Mouse (Mus musculus) spleen, adult 18-20 months (tissue): Measurements from ENCODE around the gene Mmp2.
"Not testable (repeated sequence)": the region's sequence is repeated elsewhere in the genome, so short reads cannot be mapped to it uniquely, and the experiment has no call there.

Experiments used
- DNase-seq, 2 experiments: peaks; one replicate each; pipeline ENCODE4 v3.0.0; 2022; ENCODE audit warnings: mixed read lengths in 2 of 2

Mmp2 gene

DNA sequence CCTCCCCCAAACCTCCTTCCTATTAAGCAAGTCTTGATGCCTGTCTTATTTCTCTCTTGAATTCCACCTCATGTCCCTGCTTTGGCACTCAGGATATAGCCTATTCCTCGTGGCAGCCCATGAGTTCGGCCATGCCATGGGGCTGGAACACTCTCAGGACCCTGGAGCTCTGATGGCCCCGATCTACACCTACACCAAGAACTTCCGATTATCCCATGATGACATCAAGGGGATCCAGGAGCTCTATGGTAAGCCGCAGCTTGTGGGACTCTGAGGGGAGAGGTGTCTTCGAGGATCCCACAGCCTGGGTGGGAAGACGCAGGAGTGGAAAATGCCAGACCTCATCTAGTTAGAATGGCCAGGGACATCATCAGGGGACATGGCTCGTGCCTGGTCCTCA is 12.1 kb downstream of the Mmp2 start:
- DNase-seq, result no peak

DNA sequence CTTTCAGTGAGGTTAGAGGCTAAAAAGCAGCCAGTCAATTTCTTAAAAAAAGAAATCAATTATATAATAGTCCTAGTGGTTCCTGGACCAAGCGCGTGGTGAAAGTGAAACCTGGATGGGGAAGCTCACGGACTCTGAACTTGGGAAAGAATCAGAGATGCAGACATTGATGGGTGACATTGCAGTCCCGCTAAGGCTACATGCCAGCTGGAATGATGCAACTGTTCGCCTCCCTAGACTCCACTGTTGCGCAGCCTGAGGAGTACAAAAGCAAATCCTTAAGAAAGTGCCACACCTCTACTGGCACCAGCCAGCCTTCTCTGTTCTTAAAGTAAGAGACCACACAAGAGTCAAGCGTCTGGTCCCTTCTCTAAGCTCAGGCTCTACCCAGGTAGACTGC is 12.8 kb downstream of the Mmp2 start:
- DNase-seq, result no peak

DNA sequence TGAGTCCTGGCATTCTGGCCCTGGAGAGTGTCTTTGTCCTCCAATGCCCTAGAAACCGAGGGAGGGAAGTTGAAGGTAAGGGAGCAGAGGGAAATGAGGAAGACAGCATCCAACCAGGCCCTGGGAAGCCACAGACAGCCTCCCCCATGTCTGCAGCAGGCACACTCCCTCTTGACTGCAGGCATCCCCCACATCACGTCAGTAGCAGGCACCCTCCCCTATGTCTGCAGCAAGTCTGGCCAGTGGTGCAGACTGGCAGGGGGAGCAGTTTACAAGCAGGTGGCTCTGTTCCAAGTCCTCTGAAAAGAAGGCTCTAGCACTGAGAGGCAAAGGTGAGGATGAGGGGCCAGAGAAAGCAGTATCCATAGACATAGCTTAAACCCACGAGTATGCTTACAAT is 19.6 kb downstream of the Mmp2 start:
- no peak for DNase-seq

DNA sequence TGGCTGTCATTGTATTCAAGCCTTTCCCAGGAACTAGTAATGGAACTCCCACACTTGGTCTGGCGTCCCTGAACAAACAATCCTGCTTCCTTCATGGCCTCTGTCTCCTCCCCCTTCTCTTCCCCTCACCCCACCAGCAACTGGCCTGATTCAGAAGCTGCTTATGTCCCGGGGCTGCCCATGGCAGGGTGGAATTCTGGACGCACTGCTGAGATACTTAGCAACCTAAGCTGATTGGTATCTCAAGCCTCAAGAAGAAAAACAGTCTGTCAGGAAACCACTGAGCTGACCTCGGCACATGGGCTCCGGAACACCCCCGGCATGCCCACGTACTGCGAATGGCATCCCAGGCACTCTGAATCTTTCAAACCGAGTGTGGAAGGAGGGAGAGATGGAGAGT is 20.2 kb downstream of the Mmp2 start:
- no peak for DNase-seq

DNA sequence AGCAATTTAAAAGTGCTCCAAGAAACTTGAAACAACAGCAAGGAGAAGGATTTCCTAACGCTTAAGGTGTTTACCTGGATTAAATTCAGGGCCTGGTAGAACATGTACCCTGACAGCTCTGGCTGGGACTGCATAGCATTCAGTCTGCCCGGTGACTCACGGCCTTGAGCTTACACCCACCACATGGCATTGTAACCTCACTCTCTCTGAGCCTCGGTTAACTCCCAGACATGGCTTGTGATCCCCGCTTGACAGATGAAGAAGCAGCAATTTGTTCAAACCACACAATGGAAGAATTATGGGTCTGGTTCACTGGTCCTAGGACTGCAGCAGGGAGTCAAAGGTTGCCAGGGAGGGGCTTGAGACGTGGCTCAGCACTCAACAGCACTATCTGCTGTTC is 22.2 kb downstream of the Mmp2 start:
- DNase-seq, result no peak

DNA sequence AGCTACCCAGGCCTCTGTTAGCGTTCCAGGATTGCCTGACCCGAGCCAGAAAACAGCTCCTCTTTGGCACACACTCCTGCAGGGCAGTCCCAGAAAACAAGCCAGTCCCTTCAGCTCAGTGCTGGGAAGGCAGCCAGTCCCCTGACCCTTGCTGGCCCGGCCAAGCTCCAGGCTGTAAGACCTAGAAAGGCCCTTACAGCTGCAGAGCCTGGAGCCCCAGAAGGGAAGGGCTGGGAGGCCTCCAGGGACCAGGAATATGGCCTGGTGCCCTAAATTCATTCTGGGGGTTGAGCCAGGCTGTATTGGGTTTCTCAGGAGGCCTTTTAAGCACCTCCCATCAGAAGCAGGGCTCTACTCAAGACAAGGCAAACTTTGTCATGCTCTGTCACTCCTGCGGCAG is 23.1 kb downstream of the Mmp2 start:
- no peak for DNase-seq

DNA sequence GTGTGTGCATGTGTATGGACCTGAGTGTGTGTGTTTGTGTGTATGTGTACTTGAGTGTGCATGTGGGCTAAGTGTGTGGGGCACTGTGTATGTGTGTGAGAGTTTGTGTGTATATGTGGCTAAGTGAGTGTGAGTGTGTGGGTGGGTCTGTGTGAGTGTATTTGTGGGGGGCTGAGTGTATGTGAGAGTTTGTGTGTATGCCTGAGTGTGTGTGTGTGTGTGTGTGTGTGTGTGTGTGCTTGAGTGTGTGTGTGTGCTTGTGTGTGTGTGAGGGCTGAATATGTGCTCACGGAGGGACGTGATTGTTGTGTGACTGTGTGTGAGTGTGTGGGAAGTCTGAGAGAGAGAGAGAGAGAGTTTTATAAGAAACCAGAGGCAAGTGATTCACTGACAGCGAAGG is 24.3 kb downstream of the Mmp2 start:
- DNase-seq, result no peak

DNA sequence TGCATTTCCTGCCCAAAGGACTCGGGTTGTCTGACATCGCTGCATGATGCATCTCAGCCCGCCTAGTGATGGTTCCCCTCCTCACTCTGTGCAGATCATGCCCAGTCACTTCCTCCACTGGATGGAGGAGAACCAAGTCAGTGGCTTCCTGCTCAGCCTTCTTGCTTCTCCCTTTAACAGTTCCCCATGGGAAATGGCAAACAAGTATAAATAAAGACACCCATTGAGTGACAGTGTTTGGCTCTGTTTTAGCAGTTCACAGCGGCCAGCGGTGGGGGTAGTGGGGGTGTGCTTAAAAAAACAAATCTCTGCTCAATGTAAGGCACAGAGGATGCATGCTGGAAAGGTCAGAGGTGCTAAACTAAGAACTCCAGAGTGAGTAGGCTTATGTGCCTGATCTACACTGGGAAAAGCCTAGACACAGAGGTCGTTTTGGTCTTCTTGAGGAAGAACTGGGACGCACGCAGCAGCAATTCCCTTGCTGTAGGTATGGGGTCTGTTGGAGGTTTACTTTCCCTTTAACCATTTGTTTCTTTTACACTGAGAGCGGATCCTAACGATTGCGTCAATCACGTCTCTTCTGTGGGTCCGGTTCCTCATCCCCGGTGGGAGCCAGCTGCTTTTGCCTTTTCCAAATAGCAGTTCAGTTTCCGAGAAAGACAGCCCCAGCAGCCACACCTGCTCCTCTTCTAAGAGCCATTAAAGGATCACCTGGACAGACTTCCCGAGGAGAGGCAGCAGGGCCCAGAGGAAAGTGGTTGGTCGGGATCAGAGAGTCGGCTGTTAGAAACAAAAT is 26.3 kb downstream of the Mmp2 start:
- DNase-seq, result no peak

DNA sequence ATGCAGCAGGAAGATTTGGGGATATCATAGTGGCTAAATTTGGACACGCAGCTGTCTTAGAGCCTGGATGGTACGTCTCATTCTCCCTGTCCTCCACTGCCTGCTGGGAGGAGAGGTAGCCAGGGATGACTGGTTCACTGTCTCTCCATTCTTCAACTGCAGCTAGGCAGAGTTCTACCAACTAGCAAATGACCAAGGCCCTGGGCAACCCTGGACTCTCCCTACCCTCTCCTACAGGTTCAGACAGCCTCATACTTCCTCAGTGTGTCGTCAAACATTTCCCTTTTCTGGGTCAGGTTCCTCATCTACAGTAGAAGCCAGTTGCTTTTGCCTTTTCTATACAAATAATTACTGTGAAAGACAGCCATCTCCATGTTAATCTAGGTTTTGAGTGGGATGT is 27.6 kb downstream of the Mmp2 start:
- DNase-seq, result no peak

DNA sequence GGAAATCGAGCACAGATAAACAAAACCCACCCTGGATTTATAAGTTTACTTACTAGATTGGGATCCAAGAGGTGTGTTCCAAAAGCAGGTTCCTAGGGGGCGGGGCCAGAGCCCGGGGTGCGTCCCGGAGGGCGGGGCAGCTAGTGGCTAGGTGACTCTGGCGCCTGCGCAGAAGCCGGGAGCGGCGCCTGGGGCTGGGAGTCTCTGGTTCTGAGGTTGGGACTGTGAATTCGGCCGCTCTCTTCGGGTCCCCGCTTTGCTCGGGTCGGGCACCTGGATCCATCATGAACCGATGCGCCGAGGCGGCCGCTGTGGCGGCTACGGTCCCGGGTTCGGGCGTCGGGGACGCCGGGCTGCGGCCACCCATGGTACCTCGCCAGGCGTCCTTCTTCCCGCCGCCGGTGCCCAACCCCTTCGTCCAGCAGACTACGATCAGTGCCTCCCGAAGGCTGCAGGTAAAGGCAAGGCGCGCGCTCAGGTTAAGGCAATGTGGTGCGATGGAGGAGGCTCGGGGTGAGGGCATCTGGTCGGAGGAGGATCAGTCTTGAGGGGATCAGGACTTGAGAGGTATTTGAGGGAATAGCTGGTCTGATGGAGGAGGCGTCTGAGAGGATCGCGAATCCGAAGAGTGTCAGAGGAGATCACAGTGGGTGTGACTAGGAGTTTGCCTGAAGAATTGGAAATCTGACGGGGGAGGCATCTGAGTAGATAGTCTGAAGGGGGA is 28.2 kb downstream of the Mmp2 start, which contains the start of gene Lpcat2:
Gene Lpcat2 (plus strand): TSS at position 169 of the 724 bp plus-strand sequence.
- DNase-seq, result peak; percentile 54 to 68

DNA sequence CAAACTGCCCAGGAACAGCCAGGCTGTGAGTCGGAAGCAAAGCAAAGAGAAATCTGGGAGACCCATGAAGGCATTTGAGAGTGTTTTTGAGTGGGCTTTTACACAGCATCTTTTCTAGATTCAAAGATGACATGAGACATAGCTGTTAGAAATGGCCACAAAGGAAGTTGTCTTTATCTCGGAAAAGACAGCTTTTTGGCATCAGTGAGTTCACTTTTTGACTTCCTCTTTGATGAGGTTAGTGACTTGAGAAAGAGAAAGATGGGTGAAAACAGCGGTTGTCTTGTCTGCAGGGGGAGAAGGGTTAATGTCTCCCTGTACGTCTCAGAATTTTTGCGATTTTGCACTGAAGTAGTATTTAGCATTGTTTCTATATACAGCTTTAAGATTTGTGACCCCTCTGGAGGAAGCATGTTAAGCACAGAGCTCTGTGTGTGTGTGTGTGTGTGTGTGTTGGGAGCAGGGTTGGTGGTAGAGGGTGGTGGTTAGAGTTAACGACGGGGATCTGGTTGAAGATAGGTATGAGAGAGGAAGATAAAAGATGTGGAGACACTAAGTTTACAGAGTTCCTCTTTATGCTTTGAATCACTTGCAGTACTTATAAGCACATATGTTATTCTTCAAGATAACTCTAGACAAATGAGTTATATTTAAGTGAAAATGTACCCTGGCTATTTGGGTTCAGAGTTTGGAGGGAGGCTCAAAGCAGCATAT is 29.3 kb downstream of the Mmp2 start:
- DNase-seq, result no peak

DNA sequence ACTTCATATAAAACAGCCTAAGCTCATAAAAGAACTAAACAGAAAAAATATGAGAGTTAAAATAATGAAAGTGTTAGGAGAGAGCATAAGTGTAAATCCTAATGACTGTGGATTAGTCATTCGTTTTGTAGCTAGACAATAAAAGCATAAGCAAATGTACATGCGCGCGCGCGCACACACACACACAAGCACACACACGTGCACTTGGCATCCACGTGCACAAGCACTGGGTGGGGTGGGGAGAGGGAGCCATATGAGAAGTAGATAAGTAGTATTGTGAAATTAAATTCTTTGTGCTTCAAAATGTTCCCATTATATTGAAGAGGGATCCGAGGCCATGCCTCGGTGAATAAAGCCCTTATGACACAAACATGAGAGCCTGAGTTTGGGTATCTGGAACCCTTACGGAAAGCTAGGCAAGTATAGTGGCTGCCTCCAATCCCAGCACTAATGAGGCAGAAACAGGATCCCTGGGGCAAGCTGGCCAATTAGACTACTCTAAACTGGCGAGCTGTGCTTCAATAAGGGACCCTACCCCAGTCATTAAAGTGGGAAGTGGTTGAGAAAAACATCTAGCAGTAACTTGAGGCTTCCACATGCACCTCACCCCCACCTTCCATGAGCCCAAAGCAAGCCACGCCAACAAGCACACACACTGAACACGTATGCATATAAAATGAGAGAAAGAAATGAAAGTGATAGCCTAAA is 31.5 kb downstream of the Mmp2 start:
- no peak for DNase-seq

DNA sequence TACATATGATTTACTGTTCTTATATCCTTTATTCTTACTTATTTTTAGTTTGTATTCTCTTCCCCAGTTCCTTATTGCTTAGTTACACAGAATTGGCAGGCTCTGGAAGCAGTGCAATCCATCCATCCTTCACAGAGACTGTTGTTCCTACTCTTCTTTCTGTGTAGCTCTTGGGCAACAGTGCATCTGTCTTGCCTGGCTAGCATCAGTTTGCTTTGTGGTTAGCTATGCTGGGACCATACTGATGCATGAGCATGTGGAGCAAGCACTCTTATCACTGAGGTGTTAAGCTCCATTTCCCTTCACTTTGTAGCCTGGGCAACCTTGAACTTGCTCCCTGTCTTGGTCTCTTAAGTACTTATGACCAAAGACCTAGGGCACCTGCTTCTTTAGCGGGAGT is 34.9 kb downstream of the Mmp2 start:
- no peak for DNase-seq

DNA sequence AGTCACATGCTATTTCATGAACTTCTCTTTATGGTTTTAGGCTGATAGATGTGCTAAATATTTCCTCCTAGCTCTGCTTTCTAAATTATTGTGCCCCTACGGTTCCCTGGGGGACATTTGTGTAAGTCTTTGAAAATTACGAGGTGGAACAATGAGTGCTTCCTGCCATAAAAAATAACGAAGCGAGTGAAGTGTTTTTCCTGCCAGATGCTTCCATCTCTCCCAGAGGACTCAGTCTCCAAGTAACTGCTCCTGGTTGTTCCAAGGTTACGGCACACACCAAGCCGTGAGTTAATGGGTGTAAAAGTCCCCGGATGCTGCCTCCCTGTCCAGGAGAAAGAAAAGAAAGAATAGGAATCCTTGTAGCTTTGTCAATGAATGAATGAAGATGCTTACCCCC is 43.2 kb downstream of the Mmp2 start:
- no peak for DNase-seq

DNA sequence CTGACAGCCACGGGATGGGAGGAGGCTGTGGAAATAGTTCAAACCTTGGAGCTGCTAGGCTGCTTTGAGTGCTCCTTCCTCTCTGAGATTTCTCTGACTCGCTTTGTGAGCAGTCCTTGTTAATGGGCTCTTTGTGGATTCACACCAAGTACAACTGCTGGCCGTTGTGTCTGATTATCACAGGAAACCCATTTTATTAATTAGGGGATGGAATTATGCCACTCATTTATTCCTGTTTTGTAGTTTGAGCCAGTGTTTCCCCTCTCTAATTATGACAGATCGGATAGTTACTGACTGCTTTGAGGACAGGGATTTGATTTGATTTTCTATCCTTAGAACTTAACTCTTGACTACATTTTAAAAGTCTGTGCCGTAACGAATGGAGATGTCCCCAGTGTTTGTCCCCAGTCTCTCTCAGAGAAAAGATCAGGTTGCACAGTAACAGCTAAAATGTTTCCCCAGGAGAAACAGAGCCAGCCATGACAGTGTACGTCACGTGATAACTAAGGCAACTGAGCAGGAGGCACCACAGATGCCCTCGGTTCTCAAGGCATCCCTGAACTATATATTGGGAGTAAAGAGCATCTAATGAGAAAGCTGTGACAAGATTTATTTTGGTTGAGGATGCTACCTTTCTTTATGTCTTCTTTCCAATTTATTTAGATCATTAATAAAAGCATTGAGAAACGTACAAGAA is 45.1 kb downstream of the Mmp2 start:
- no peak for DNase-seq

DNA sequence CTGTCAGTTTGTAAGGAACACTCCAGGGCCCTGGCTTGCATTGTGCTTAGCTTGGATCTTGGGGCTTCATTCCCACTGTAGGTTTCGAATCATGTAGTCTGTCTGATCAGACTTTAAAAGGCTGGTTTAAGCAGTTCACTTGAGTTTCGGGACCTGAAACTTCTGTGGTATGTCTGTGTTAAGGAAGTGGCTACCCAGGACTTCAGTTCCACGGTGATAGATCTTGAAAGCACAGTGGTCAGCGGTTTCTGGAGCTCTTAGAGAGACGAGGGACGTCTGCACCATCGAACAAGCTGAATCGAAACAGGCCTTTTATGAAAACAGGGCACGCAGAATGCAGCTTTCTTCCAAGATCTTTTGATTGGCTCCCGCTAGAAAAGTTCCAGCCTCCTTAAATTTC is 48.7 kb downstream of the Mmp2 start:
- DNase-seq, result no peak

DNA sequence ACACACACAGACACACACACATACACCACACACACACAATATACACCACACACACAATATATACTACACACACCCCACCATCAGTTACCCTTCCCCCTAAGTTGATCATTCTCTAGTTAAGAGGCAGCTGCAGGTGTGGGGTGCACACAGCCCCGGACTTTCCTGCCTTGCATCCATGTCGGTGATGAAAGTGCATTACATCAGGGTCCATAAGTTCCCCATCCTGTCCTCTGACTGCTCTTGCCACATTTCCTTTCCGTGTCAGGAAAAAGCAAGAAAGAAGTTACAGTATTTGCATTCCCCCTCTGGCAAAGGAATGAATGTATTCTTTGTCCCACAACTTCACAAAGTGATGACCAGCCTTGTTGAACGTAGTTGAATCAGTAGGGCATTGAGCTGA is 54.2 kb downstream of the Mmp2 start:
- no peak for DNase-seq

DNA sequence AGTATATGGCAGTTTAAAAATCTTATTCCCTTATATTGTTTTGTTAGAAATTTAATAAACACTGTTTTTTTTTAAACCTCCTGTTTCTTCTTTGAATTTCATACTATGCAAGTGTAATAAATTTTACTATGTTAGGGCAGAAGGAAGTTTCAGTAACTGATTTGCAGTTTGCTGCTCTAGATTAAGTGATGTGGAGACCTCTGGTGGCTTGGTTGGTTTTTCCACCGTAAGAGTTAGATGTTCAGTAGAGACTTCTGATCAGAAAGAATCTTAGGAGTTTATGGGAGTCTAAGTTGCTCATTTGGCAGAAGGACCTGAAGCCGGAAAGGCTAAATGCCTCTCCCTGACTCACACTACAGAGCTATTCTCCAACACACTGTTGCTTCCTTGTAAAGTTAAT is 56.7 kb downstream of the Mmp2 start:
- DNase-seq, result no peak

DNA sequence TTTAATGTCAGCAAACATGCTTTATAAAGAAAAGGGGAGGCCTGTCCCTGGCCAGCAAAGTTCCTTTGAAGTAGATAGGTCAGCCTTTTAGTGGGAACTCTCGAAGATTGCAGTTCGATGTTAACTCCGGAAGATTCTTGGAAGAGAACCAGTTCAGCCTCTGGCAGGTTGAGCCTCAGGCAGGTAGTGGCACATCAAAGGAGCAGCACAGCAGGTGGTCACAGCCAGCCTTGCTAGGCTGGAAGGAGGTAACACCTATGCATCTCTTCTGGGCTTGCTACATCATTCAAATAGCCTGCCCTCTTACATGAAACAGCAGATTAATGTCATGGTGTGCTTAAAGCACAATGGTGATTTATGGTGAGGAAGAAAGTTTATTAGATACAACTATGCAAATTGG is 65.1 kb downstream of the Mmp2 start:
- not testable (repeated sequence) for DNase-seq

DNA sequence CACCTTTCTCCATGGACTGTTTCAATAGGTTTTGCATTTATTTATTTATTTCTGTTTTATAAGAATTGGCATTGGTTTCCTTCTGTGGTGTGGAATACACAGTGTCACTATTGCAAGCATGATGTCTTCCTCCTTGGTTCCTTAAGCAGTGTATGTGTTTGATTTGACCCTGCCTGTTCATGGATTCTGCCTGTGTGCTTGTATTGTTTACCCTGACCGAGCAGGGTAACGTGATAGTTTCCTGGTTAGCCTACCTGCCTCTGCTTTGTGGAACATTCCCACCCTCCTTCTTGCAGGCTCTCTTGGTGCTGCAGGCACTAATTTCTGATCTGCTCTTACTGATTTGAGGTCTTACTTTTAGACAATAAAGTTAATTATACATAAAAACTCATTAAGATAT is 66.8 kb downstream of the Mmp2 start:
- DNase-seq, result no peak

DNA sequence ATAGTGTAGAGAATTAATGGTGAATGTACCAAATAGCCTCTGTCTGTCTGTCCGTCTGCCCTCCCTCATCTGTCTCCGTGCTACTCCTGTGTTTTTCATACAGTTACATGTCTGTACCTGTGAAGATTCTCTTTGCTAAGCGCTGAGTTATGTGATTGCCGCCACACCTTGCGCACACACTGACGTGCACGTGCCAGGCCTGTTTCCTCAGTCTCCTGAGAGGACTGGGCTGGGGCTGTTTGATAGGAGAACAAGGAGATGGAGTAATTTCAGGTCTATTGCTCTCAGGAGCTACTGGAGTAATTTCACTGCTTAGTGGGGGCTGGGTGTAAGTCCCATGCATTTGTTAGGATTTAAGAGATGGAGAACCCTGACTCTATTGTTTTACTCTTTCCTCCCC is 68.0 kb downstream of the Mmp2 start:
- no peak for DNase-seq

DNA sequence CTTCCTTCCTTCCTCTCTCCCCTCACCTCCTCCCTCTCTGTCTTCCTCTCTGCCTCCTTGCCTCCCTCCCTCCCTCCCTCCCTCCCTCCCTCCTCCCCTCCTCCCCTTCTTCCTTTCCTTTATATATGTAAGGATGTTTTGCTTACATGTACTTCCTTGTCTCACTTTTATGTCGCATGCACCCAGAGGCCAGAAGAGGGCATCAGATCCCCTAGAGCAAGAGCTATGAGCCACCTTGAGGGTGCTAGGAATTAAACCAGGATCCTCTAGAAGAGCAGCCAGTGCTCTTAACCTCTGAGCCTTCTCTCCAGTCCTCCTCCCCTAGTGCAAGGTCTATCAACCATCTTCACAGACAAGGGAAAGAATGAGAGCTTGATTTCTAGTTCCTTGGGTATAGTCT is 69.0 kb downstream of the Mmp2 start:
- DNase-seq, result no peak

DNA sequence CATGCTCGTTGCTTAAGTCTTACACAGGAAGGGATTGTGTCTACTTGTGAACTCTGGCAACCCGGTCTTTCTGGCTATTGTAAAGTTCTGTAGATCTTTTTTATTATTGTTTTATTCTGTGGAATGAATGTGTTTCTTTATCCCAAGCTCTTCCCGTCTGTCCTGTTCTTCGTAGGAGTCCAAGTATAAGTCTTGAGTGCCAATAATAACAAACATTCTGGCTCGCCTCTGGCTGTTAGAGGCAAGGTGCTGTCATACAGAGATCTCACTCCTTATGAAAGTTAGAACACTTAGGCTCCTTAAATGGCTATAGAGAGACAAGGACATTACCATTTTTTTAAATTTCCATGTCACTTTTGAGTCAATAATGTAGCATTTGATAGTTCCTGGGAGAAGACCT is 69.5 kb downstream of the Mmp2 start:
- no peak for DNase-seq
